12 mouse cellular contexts compared by ENCODE assay signal in the genomic region with DNA sequence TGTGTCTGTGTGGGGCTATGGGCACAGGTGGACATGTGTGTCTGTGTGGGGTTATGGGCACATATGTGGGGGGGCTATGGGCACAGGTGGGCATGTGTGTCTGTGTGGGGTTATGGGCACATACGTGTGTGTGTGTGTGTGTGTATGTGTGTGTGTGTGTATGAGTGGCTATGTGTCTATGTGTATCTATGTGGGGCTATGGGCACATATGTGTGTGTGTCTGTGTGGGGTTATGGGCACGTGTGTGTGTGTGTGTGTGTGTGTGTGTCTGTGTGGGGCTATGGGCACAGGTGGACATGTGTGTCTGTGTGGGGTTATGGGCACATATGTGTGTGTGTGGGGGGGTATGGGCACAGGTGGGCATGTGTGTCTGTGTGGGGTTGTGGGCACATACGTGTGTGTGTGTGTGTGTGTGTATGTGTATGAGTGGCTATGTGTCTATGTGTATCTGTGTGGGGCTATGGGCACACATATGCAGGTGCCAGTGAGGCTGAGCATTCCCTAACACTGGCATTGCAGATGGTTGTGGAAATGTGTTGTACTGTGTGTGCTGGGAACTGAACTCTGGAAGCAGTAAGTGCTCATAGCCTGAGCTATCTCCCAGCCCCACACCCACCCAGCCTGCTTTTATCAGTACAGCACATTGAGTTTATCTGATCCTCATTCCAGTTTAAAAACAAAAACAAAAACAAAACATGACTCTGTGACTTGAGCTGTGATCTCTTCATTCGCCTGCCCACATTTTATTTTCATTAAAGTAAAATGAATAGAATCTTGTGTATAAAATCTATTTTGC. TPM values are rescaled to one million over a fixed set of nuclear protein-coding genes. Genes with fewer than 3 reads are reported as not detected.
A peak's percentile ranks its signal among the peaks of the same experiment; 100 is the strongest.
DNase-seq lines count a peak whose midpoint lies in the region; ATAC-seq and TF ChIP-seq lines count a peak whose summit lies in the region.
"Had no signal": no experiment of that assay in that cellular context is flagged by ENCODE, and none has a peak within 500 bp of the region (broad histone marks: within the 10 kb centered on the region; RNA-seq: fewer than 3 reads in every experiment).

No protein-coding gene starts in this region.

- no peak overlapping the region for H3K27ac ChIP-seq in heart, embryonic 13.5 days (replicated peaks)
- H3K27ac ChIP-seq in midbrain, embryonic 14.5 days (replicated peaks; ENCODE audit: low read depth, low read length), result no peak overlapping the region
- H3K27ac ChIP-seq in midbrain, embryonic 16.5 days (ENCODE audit: low read length), result no peak overlapping the region
- no peak overlapping the region for H3K27ac ChIP-seq in hindbrain, postnatal 0 days
- 0 out of 2 replicates have a peak overlapping the region, but pooled peaks have one; percentile 12 for H3K27ac ChIP-seq in liver, postnatal 0 days (ENCODE audit: low read depth)
- H3K27ac ChIP-seq: midbrain, embryonic 12.5 days had no signal

- intact Hi-C loops in heart, postnatal 10 days (cut with DNase I), result no loop called here

- no peak overlapping the region for H3K4me3 ChIP-seq in heart, embryonic 13.5 days
- no peak overlapping the region for H3K4me3 ChIP-seq in midbrain, embryonic 14.5 days (replicated peaks; ENCODE audit: low read depth, low read length)
- H3K4me3 ChIP-seq in midbrain, embryonic 16.5 days (ENCODE audit: low read depth, low read length), result no peak overlapping the region
- no peak overlapping the region for H3K4me3 ChIP-seq in hindbrain, postnatal 0 days (ENCODE audit: low read length)
- H3K4me3 ChIP-seq in liver, postnatal 0 days (ENCODE audit: low read depth, low read length), result no peak overlapping the region
- H3K4me3 ChIP-seq: midbrain, embryonic 12.5 days had no signal

- H3K27me3 ChIP-seq in heart, embryonic 13.5 days (replicated peaks), result peaks cover 10% of the 10 kb centered on the region; the same call in 1 of the 2 replicates
- H3K27me3 ChIP-seq in midbrain, embryonic 14.5 days (ENCODE audit: control insufficient read depth, insufficient read depth, low read length), result no peaks in the 10 kb centered on the region
- H3K27me3 ChIP-seq in midbrain, embryonic 16.5 days (ENCODE audit: control insufficient read depth, insufficient read depth, low read depth, low read length), result no peaks in the 10 kb centered on the region
- no peaks in the 10 kb centered on the region for H3K27me3 ChIP-seq in hindbrain, postnatal 0 days (ENCODE audit: insufficient read depth, low read length)
- H3K27me3 ChIP-seq in liver, postnatal 0 days (ENCODE audit: insufficient read depth, low read length), result no peaks in the 10 kb centered on the region
- H3K27me3 ChIP-seq: midbrain, embryonic 12.5 days had no signal

- no peak for TF ChIP-seq CTCF in hindbrain, postnatal 0 days (IDR thresholded peaks at IDR 0.05; ENCODE audit: low read depth)
- no peak for TF ChIP-seq CTCF in liver, postnatal 0 days (IDR thresholded peaks at IDR 0.05; ENCODE audit: low read depth)

- no peaks in the 10 kb centered on the region for H3K9me3 ChIP-seq in heart, embryonic 13.5 days
- H3K9me3 ChIP-seq in midbrain, embryonic 14.5 days (ENCODE audit: control insufficient read depth, low read length), result no peaks in the 10 kb centered on the region
- no peaks in the 10 kb centered on the region for H3K9me3 ChIP-seq in midbrain, embryonic 16.5 days (replicated peaks; ENCODE audit: control insufficient read depth, low read length, poor library complexity, severe bottlenecking)
- no peaks in the 10 kb centered on the region for H3K9me3 ChIP-seq in hindbrain, postnatal 0 days (ENCODE audit: low read length)
- H3K9me3 ChIP-seq in liver, postnatal 0 days (ENCODE audit: low read length), result no peaks in the 10 kb centered on the region
- H3K9me3 ChIP-seq: midbrain, embryonic 12.5 days had no signal

- no peak overlapping the region for H3K4me2 ChIP-seq in heart, embryonic 13.5 days
- no peak overlapping the region for H3K4me2 ChIP-seq in midbrain, embryonic 14.5 days (ENCODE audit: low read length)
- H3K4me2 ChIP-seq in midbrain, embryonic 16.5 days (ENCODE audit: low read length), result no peak overlapping the region
- no peak overlapping the region for H3K4me2 ChIP-seq in hindbrain, postnatal 0 days (ENCODE audit: low read depth, low read length)
- 0 out of 2 replicates have a peak overlapping the region, but pooled peaks have one; percentile 18 for H3K4me2 ChIP-seq in liver, postnatal 0 days (ENCODE audit: low read depth, low read length)
- H3K4me2 ChIP-seq: midbrain, embryonic 12.5 days had no signal

- H3K9ac ChIP-seq in heart, embryonic 13.5 days, result no peak overlapping the region
- H3K9ac ChIP-seq in midbrain, embryonic 14.5 days (replicated peaks; ENCODE audit: low read length), result no peak overlapping the region
- H3K9ac ChIP-seq in midbrain, embryonic 16.5 days (ENCODE audit: low read depth, low read length), result no peak overlapping the region
- no peak overlapping the region for H3K9ac ChIP-seq in hindbrain, postnatal 0 days (replicated peaks; ENCODE audit: low read length)
- H3K9ac ChIP-seq in liver, postnatal 0 days (replicated peaks), result no peak overlapping the region
- H3K9ac ChIP-seq: midbrain, embryonic 12.5 days had no signal

- DNase-seq in heart, postnatal 10 days, result no peak
- no peak for DNase-seq in midbrain, embryonic 14.5 days
- DNase-seq in hindbrain, postnatal 0 days (ENCODE audit: low spot score), result no peak
- peak; percentile 54 for DNase-seq in liver, postnatal 0 days
- no peak for DNase-seq in B cell, adult 2 months
- DNase-seq: cerebellum, postnatal 25 days; kidney, adult 8-10 months; lung, adult 18-20 months had no signal

- H3K36me3 ChIP-seq in heart, embryonic 13.5 days, result no peaks in the 10 kb centered on the region
- no peaks in the 10 kb centered on the region for H3K36me3 ChIP-seq in midbrain, embryonic 14.5 days (ENCODE audit: control insufficient read depth, insufficient read depth, low read length)
- no peaks in the 10 kb centered on the region for H3K36me3 ChIP-seq in midbrain, embryonic 16.5 days (ENCODE audit: control insufficient read depth, insufficient read depth, low read length)
- no peaks in the 10 kb centered on the region for H3K36me3 ChIP-seq in hindbrain, postnatal 0 days (ENCODE audit: insufficient read depth, low read length)
- no peaks in the 10 kb centered on the region for H3K36me3 ChIP-seq in liver, postnatal 0 days (replicated peaks; ENCODE audit: insufficient read depth, low read length)
- H3K36me3 ChIP-seq: midbrain, embryonic 12.5 days had no signal

- peak; percentile 40; the same call in 1 of the 2 replicates for ATAC-seq in heart, embryonic 13.5 days (ENCODE audit: extremely low read depth, insufficient number of reproducible peaks, low FRiP score, low TSS enrichment)
- ATAC-seq in midbrain, embryonic 14.5 days (ENCODE audit: low FRiP score, low TSS enrichment), result peak; percentile 17; the same call in 1 of the 2 replicates
- ATAC-seq in midbrain, embryonic 16.5 days, result no peak
- ATAC-seq in hindbrain, postnatal 0 days, result 0 out of 2 replicates have a peak, but pooled peaks have one; percentile 34
- peak; percentile 95 for ATAC-seq in liver, postnatal 0 days
- no peak for ATAC-seq in inflammation-experienced regulatory T-cells, adult 6 months

- TF ChIP-seq EP300 in liver, postnatal 0 days (IDR thresholded peaks at IDR 0.05; ENCODE audit: low read depth), result peak; percentile 96

- H3K4me1 ChIP-seq in heart, embryonic 13.5 days, result peaks cover 39% of the 10 kb centered on the region
- H3K4me1 ChIP-seq in midbrain, embryonic 14.5 days (ENCODE audit: control insufficient read depth, insufficient read depth, low read length), result peaks cover 21% of the 10 kb centered on the region
- peaks cover 7% of the 10 kb centered on the region; the same call in 1 of the 2 replicates for H3K4me1 ChIP-seq in midbrain, embryonic 16.5 days (ENCODE audit: control insufficient read depth, insufficient read depth, low read length)
- H3K4me1 ChIP-seq in hindbrain, postnatal 0 days (ENCODE audit: insufficient read depth, low read length), result 0 out of 2 replicates have a peak, but pooled peaks cover 4% of the 10 kb centered on the region
- H3K4me1 ChIP-seq in liver, postnatal 0 days (ENCODE audit: insufficient read depth), result peaks cover 16% of the 10 kb centered on the region; the same call in 1 of the 2 replicates

- WGBS in heart, embryonic 13.5 days, result 86% methylated on average over 4 of the region's 4 CpGs
- WGBS in midbrain, embryonic 14.5 days, result 92% methylated on average over 4 of the region's 4 CpGs
- WGBS in midbrain, embryonic 16.5 days, result 86% methylated on average over 4 of the region's 4 CpGs
- WGBS in hindbrain, postnatal 0 days, result 92% methylated on average over 4 of the region's 4 CpGs
- WGBS in liver, postnatal 0 days (ENCODE audit: insufficient replicate concordance), result 83% methylated on average over 4 of the region's 4 CpGs

RNA-seq across cellular contexts. Expression of a gene that starts 8.6 kb away (rescaled TPM):
- 21.7 and 24.8 TPM in 2 replicates for polyA plus RNA-seq in heart, embryonic 13.5 days (2015; fragmentation: Nextera tagmentation; extraction: Ambion mirVana)
- total RNA-seq in heart, postnatal 10 days (2021), result 10 to 100 TPM in 1 of 2 experiments, 1 to 10 TPM in 1; 8.5 to 14.8 TPM
- polyA plus RNA-seq in midbrain, embryonic 14.5 days (2014; fragmentation: Nextera tagmentation; extraction: Ambion mirVana), result 21.4 and 26.6 TPM in 2 replicates
- polyA plus RNA-seq in midbrain, embryonic 16.5 days (2015; fragmentation: Nextera tagmentation; extraction: Ambion mirVana), result 19.1 and 21.5 TPM in 2 replicates
- total RNA-seq in hindbrain, postnatal 0 days (2014; rRNA removed), result 5.0 and 9.9 TPM in 2 replicates
- 7.3 and 9.0 TPM in 2 replicates for polyA plus RNA-seq in hindbrain, postnatal 0 days (2015; fragmentation: Nextera tagmentation; extraction: Ambion mirVana)
- 4.5 and 5.0 TPM in 2 replicates for polyA plus RNA-seq in liver, postnatal 0 days (2015; fragmentation: Nextera tagmentation; extraction: Ambion mirVana)
- 10 to 100 TPM; 39.4 to 85.0 (median 71.2) TPM for polyA plus RNA-seq in inflammation-experienced regulatory T-cells, adult 6 months (2017; shearing (Covaris generic))

Comparison
In these comparisons a context has a peak if more than half of its experiments do, and no peak if none do; other contexts are left out.
1. ATAC-seq: peak in heart, embryonic 13.5 days (single experiment), midbrain, embryonic 14.5 days (single experiment), hindbrain, postnatal 0 days (single experiment) and liver, postnatal 0 days (single experiment); none in midbrain, embryonic 16.5 days (single experiment) and inflammation-experienced regulatory T-cells, adult 6 months (single experiment).